In the genomic region with DNA sequence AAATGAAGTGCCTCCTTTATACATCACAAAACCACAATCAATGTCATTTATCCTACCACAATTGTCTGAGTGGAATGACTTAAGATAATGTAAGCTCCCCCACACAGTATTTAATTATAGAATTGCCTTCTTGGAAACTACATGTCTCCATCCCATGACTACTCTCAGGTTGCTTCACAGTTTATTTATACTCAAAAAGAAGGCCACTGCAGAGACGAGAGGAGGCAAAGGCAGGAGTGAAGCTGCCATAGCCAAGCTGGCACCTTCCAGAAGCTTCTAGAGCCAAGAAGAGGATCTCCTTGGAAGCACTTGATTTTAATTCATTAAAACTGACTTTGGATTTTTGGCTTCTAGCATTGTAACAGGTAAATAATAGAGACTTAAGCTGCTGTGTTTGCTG, we compare ENCODE assay signal across 15 mouse cellular contexts.
"Had no signal": no experiment of that assay in that cellular context is flagged by ENCODE, and none has a peak within 500 bp of the region (broad histone marks: within the 10 kb centered on the region; RNA-seq: fewer than 3 reads in every experiment).

No protein-coding gene starts in this region.

- DNase-seq: lung, adult 18-20 months; lung, embryonic 14.5 days; lung, postnatal 10 days; lung, postnatal 36 days; right cerebral cortex, postnatal 14 days; spleen, adult 18-20 months; thymus, adult 18-20 months; thymus, postnatal 14 days; thymus, postnatal 36 days had no signal

- ATAC-seq: midbrain, embryonic 13.5 days; midbrain, embryonic 15.5 days had no signal

- H3K4me3 ChIP-seq: megakaryocyte, embryonic 14.5 days; midbrain, embryonic 13.5 days; midbrain, embryonic 15.5 days; neural tube, embryonic 12.5 days had no signal

- H3K27ac ChIP-seq: liver, embryonic 14.5 days; macrophage; midbrain, embryonic 13.5 days; midbrain, embryonic 15.5 days; neural tube, embryonic 12.5 days had no signal
